Mouse (Mus musculus): Measurements from ENCODE around the gene Atf4. TPM values are rescaled to one million over a fixed set of nuclear protein-coding genes. Genes with fewer than 3 reads are reported as not detected.

Gene Atf4
- polyA plus RNA-seq, 1 experiment, result 122 TPM

DNA sequence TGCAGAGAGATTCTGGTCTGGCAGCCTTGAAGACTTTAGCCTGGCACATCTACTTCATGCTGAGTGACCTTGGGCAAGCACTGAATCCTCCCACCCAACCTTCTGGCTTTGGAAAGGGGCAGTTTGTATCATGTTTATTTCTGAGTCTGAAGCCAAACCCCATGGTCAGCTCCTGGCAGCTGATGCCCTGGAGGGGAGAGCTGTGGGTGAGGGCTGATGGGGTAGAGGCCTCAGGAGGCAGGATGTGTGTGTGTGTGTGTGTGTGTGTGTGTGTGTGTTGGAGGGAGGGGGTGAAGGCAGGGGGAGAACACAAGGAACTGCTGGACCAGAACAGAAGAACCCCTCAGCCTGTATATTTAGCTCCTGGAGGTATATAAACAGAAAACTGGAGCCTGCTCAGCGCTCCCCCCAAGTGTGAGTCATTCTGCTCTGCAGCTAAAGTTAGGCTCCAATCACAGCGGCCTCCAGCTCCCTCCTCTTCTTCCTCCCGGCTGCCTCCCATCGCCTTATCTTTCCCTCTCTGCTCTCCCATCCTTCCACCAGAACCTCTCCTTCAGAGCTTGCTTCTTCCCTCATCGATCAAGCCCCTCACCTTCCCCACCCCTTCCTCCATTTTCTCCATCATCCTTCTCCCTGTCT lies 23.3 kb downstream of the Atf4 start:
- TF ChIP-seq POLR2A (IDR thresholded peaks at IDR 0.05; ENCODE audit: borderline replicate concordance, low read depth, low read length) (no peak), CTCF (IDR thresholded peaks at IDR 0.05; ENCODE audit: low read depth, low read length) (no peak)
- Histone ChIP-seq H3K4me1 (ENCODE audit: control insufficient read depth, insufficient read depth, low read length) (no peaks in the 10 kb centered on the region), H3K4me3 (ENCODE audit: insufficient read depth, low read length) (no peak overlapping the region), H3K27ac (ENCODE audit: insufficient read depth, low read depth, low read length) (no peak overlapping the region)

DNA sequence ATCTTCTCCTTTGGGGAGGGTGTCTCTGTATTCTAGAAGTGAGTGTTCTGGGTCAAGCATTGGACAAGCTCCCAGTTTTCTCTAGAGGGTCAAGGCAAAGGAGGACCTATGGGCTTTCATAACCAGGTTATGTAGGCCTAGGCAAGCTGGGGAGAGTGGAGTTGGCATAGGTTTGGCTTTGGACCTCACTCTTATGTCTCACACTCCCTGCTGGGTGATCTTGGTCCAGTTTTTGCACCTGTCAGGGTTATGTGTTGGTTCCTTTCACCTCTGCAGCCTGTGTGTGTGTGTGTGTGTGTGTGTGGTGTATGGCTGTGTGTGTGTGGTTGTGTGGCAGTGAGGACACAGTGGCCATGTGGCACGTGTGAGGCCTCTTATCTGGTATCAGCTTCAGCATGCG lies 24.1 kb downstream of the Atf4 start:
- H3K4me3 ChIP-seq (ENCODE audit: insufficient read depth, low read length), result no peak overlapping the region
- H3K27ac ChIP-seq (ENCODE audit: insufficient read depth, low read depth, low read length), result no peak overlapping the region
- no peaks in the 10 kb centered on the region for H3K4me1 ChIP-seq (ENCODE audit: control insufficient read depth, insufficient read depth, low read length)
- no peak for TF ChIP-seq CTCF (IDR thresholded peaks at IDR 0.05; ENCODE audit: low read depth, low read length)
- no peak for TF ChIP-seq POLR2A (IDR thresholded peaks at IDR 0.05; ENCODE audit: borderline replicate concordance, low read depth, low read length)

DNA sequence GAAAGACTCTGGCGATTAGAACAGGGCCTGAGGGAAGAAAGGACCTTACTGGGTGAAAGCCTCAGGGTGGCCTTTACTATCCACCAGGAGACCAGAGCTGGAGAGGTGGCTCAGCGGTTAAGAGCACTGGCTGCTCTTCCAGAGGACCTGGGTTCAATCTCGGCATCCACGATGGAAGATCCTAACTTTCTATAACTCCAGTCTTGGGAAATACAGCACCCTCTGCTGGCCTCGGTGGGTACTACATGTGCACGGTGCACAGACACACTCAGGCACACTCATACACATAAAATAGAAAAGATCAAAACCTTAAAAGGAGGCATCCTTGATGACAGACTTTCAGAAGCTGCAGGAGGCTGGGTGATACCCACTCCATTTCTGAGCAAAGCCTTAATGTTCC lies 25.7 kb downstream of the Atf4 start:
- no peak overlapping the region for H3K27ac ChIP-seq (ENCODE audit: insufficient read depth, low read depth, low read length)
- H3K4me1 ChIP-seq (ENCODE audit: control insufficient read depth, insufficient read depth, low read length), result no peaks in the 10 kb centered on the region
- TF ChIP-seq POLR2A (IDR thresholded peaks at IDR 0.05; ENCODE audit: borderline replicate concordance, low read depth, low read length) (no peak), CTCF (IDR thresholded peaks at IDR 0.05; ENCODE audit: low read depth, low read length) (peak; percentile 66)
- H3K4me3 ChIP-seq (ENCODE audit: insufficient read depth, low read length), result no peak overlapping the region

DNA sequence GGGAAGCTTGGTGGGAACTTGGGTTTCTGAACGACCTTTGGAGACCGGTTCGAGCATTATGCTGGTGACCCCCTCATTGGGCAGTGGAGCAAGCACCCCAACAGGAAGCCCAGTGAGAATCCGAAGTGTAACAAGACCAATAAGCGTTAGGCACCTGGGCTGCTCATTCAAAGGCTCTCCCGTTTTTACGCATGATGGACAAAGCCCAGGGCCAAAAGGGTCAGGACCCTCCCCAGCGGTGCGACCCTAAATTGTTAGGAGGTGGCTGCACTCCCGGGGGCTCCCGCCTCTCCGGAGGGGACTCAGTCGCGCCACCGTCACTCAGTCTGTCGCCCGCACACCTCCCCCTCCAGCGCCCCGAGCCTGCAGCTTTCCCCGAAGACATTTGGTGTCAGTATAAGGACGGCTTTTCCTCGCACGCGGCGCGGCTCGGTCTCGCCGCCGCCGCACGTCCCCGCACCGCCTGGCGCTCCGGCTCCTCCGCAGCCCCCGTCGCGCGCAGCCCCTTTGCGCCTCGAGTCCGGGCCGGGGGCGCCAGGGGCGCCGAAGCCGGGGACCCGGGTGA lies 31.9 kb downstream of the Atf4 start, which contains the start of gene Cacna1i:
Gene Cacna1i, plus strand, starts transcription at position 388 of the 565 bp plus-strand sequence.
- TF ChIP-seq POLR2A (IDR thresholded peaks at IDR 0.05; ENCODE audit: borderline replicate concordance, low read depth, low read length) (no peak), CTCF (IDR thresholded peaks at IDR 0.05; ENCODE audit: low read depth, low read length) (no peak)
- Histone ChIP-seq H3K4me3 (ENCODE audit: insufficient read depth, low read length) (no peak within 1 kb of the TSS), H3K4me1 (ENCODE audit: control insufficient read depth, insufficient read depth, low read length) (no peaks in the 10 kb centered on the region), H3K27ac (ENCODE audit: insufficient read depth, low read depth, low read length) (no peak within 1 kb of the TSS)

DNA sequence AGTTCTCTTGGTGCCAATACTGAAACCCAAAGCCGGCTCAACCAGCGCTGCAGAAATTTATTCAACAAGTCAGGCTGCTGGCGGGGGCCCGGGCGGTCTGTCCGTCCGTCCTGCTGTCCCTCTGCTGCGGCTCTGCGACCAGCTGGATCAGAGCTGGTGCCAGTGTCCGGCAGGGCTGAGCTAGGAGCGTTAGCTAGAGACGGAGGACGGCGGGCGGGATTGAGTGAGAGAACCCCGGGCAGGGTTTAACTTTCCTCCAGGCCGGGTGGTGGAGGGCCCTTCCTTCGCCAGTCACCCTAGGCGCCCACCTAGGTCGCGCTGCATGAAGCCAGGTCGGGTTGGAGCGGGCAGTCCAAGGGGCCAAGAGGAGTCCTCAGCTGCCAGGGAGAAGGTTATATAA lies 33.1 kb downstream of the Atf4 start:
- no peak for TF ChIP-seq CTCF (IDR thresholded peaks at IDR 0.05; ENCODE audit: low read depth, low read length)
- TF ChIP-seq POLR2A (IDR thresholded peaks at IDR 0.05; ENCODE audit: borderline replicate concordance, low read depth, low read length), result no peak
- Histone ChIP-seq H3K4me3 (ENCODE audit: insufficient read depth, low read length) (no peak overlapping the region), H3K4me1 (ENCODE audit: control insufficient read depth, insufficient read depth, low read length) (no peaks in the 10 kb centered on the region), H3K27ac (ENCODE audit: insufficient read depth, low read depth, low read length) (no peak overlapping the region)

DNA sequence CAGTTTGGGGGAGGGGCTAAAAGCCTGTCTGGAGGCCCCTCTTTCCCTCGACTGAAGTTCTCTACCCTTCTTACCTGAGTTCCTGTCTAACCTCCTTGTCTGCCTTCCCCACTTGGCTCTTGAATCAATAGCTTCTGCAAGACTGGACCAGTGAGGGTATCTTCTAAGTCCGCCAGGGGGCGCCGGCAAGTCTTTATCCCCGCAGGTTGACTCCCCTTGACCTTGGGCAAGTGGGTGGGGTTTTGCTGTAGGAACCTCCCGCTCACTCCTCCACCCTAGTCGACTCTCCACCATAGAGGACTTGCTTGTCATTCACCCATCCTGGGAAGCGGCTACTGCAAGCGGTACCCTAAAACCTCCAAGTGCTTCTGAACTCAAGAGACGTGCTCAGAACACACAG lies 34.5 kb downstream of the Atf4 start:
- no peak for TF ChIP-seq POLR2A (IDR thresholded peaks at IDR 0.05; ENCODE audit: borderline replicate concordance, low read depth, low read length)
- peak; percentile 85 for TF ChIP-seq CTCF (IDR thresholded peaks at IDR 0.05; ENCODE audit: low read depth, low read length)
- Histone ChIP-seq H3K27ac (ENCODE audit: insufficient read depth, low read depth, low read length) (no peak overlapping the region), H3K4me1 (ENCODE audit: control insufficient read depth, insufficient read depth, low read length) (no peaks in the 10 kb centered on the region), H3K4me3 (ENCODE audit: insufficient read depth, low read length) (no peak overlapping the region)

DNA sequence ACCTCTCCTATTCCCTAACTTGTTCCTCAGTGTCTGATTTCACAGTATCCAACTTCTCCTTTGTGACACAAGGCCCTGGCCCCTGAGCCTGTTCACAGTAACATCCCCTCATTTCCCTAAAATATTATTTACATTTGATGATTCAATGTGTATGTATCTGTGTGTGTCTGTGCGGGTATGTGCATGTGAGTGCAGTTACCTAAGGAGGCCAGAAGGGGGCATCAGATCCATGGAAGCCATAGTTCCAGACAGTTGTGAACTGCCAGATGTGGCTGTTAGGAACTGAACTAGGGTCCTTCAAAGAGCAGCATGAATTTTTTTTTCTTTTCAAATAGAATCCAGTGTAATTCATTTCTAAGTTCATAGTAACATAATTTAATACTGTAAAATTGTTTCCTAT lies 42.2 kb downstream of the Atf4 start:
- H3K4me1 ChIP-seq (ENCODE audit: control insufficient read depth, insufficient read depth, low read length), result no peaks in the 10 kb centered on the region
- H3K27ac ChIP-seq (ENCODE audit: insufficient read depth, low read depth, low read length), result no peak overlapping the region
- TF ChIP-seq CTCF (IDR thresholded peaks at IDR 0.05; ENCODE audit: low read depth, low read length) (no peak), POLR2A (IDR thresholded peaks at IDR 0.05; ENCODE audit: borderline replicate concordance, low read depth, low read length) (no peak)
- H3K4me3 ChIP-seq (ENCODE audit: insufficient read depth, low read length), result no peak overlapping the region

DNA sequence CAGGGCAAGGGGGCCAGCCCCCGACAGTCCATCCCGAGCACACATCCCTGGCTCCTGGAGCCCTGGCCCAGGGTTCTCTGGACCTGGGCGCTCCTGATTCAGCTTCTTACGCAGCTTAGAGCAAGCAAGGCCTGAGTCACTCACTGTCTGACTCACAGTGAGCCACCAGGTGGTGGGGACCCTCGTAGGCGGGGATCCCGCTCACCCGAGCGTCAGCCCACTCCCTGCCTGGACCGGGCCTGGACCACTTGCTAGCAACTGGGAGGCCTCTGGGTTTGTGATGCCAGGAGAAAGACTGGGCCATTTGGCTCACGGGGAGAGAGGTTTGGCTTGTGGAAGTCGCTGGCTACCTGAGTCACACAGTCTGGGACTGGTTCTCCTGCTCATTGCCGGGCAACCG lies 48.8 kb downstream of the Atf4 start:
- Histone ChIP-seq H3K4me3 (ENCODE audit: insufficient read depth, low read length) (no peak overlapping the region), H3K4me1 (ENCODE audit: control insufficient read depth, insufficient read depth, low read length) (no peaks in the 10 kb centered on the region), H3K27ac (ENCODE audit: insufficient read depth, low read depth, low read length) (no peak overlapping the region)
- no peak for TF ChIP-seq CTCF (IDR thresholded peaks at IDR 0.05; ENCODE audit: low read depth, low read length)
- TF ChIP-seq POLR2A (IDR thresholded peaks at IDR 0.05; ENCODE audit: borderline replicate concordance, low read depth, low read length), result no peak

DNA sequence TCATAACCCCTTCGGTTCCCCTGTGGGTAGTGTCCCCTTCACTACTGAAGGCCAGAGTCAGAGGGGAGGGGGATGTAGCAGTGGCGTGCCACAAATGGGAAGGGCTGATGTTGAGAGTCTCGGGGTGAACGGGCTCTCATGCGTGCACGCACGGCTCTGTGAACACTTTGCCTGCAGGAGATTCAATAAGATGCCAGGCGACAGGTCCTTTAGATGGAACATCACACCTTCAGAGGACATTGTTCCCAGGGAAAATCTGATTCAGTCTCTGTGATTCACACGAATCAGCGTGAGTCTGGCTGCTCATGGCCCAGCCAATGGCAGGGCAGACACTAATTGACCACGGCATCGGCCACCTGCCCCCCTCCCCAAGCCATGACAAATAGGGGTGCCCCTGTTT lies 49.2 kb downstream of the Atf4 start:
- no peak overlapping the region for H3K27ac ChIP-seq (ENCODE audit: insufficient read depth, low read depth, low read length)
- H3K4me1 ChIP-seq (ENCODE audit: control insufficient read depth, insufficient read depth, low read length), result no peaks in the 10 kb centered on the region
- TF ChIP-seq POLR2A (IDR thresholded peaks at IDR 0.05; ENCODE audit: borderline replicate concordance, low read depth, low read length) (no peak), CTCF (IDR thresholded peaks at IDR 0.05; ENCODE audit: low read depth, low read length) (no peak)
- no peak overlapping the region for H3K4me3 ChIP-seq (ENCODE audit: insufficient read depth, low read length)

DNA sequence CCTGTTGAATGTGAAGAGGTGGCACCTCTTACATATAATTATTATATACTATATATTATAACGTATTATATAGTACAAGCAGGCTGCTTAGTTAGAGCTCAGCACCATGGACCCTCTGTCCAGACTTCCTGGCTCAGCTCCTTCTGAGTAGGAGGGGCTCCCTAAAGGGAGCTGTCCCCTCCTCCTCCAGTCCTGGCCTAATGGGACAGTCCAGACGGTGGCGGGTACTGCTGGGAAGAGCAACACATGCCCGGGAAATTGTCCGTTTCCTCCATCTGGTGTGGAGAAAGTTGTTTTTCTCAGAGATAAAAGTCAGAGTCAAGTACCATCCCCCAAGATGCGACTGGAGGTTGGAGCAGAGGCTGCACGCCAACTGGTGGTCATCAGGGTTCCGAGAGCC lies 51.2 kb downstream of the Atf4 start:
- Histone ChIP-seq H3K4me1 (ENCODE audit: control insufficient read depth, insufficient read depth, low read length) (no peaks in the 10 kb centered on the region), H3K27ac (ENCODE audit: insufficient read depth, low read depth, low read length) (no peak overlapping the region), H3K4me3 (ENCODE audit: insufficient read depth, low read length) (no peak overlapping the region)
- TF ChIP-seq CTCF (IDR thresholded peaks at IDR 0.05; ENCODE audit: low read depth, low read length) (no peak), POLR2A (IDR thresholded peaks at IDR 0.05; ENCODE audit: borderline replicate concordance, low read depth, low read length) (no peak)

Other genes with a start within 250 kb of the Atf4 start
- 47.3 and 52.2 TPM in 2 replicates for gene Pdgfb, start 240.2 kb upstream of the Atf4 start, polyA plus RNA-seq (2012; ENCODE audit: insufficient read depth, insufficient read length, missing spikeins)
- gene Syngr1, start 163.8 kb upstream of the Atf4 start, polyA plus RNA-seq (2012; ENCODE audit: insufficient read depth, insufficient read length, missing spikeins), result 95.0 and 111 TPM in 2 replicates
- 928 and 957 TPM in 2 replicates for gene Rpl3, start 163.3 kb upstream of the Atf4 start, polyA plus RNA-seq (2012; ENCODE audit: insufficient read depth, insufficient read length, missing spikeins)
- gene Tab1, start 122.1 kb upstream of the Atf4 start, polyA plus RNA-seq (2012; ENCODE audit: insufficient read depth, insufficient read length, missing spikeins), result 18.3 and 19.2 TPM in 2 replicates
- gene Mgat3, start 81.5 kb upstream of the Atf4 start, polyA plus RNA-seq (2012; ENCODE audit: insufficient read depth, insufficient read length, missing spikeins), result not detected in 2 replicates
- 19.7 and 22.2 TPM in 2 replicates for gene Mief1, start 21.2 kb upstream of the Atf4 start, polyA plus RNA-seq (2012; ENCODE audit: insufficient read depth, insufficient read length, missing spikeins)
- gene AC140267.1, start 19.3 kb upstream of the Atf4 start, polyA plus RNA-seq (2012; ENCODE audit: insufficient read depth, insufficient read length, missing spikeins), result not detected in 2 replicates
- 18.6 and 26.0 TPM in 2 replicates for gene Rps19bp1, start 9.1 kb downstream of the Atf4 start, polyA plus RNA-seq (2012; ENCODE audit: insufficient read depth, insufficient read length, missing spikeins)
- gene Cacna1i, start 32.1 kb downstream of the Atf4 start, polyA plus RNA-seq (2012; ENCODE audit: insufficient read depth, insufficient read length, missing spikeins), result 0.13 TPM in 1 of 2 replicates, not detected in the other

All from bone marrow macrophage, adult 2 months (primary cell).